Mouse (Mus musculus) splenic B cell, adult 2 months (primary cell): Measurements from ENCODE around the gene 6430531B16Rik.

ENCODE experiments used
- DNase-seq: peaks from one replicate; pipeline ENCODE4 v3.0.0-alpha.2; 2011; ENCODE audit warnings: low read depth, low spot score
- H3K27me3 ChIP-seq: 2 replicates; pipeline ENCODE4 v1.6.1; 2012; ENCODE audit warnings: mild to moderate bottlenecking, low read length, moderate library complexity, mixed read lengths; ENCODE audit not compliant: control insufficient read depth, poor library complexity, insufficient read depth, severe bottlenecking
- H3K36me3 ChIP-seq: 2 replicates; pipeline ENCODE4 v1.6.1; 2012; ENCODE audit warnings: mild to moderate bottlenecking, low read length, moderate library complexity, mixed read lengths; ENCODE audit not compliant: control insufficient read depth, poor library complexity, insufficient read depth, severe bottlenecking

6430531B16Rik gene

GRCm38 (mm10) chr7:139982058-139982457 is 3.5 kb upstream of the 6430531B16Rik start:
- Histone ChIP-seq H3K27me3 (no peaks in the 10 kb centered on the region), H3K36me3 (no peaks in the 10 kb centered on the region)
- DNase-seq: no peak

- H3K27me3 ChIP-seq: no peaks in the 10 kb centered on the region
- no peak for DNase-seq
- no peaks in the 10 kb centered on the region for H3K36me3 ChIP-seq
Measured at GRCm38 (mm10) chr7:139980778-139981177, 2.2 kb upstream of the 6430531B16Rik start.

GRCm38 (mm10) chr7:139979011-139979719 is 610 bp upstream of the 6430531B16Rik start:
- H3K27me3 ChIP-seq: no peaks in the 10 kb centered on the region
- DNase-seq: no peak
- H3K36me3 ChIP-seq: no peaks in the 10 kb centered on the region

- no peaks in the 10 kb centered on the region for H3K27me3 ChIP-seq
- no peaks in the 10 kb centered on the region for H3K36me3 ChIP-seq
- no peak for DNase-seq
Measured at GRCm38 (mm10) chr7:139975471-139975870, 3.1 kb downstream of the 6430531B16Rik start.

GRCm38 (mm10) chr7:139974307-139974706 is 4.2 kb downstream of the 6430531B16Rik start:
- Histone ChIP-seq H3K36me3 (no peaks in the 10 kb centered on the region), H3K27me3 (no peaks in the 10 kb centered on the region)
- peak; percentile 57 for DNase-seq

- Histone ChIP-seq H3K36me3 (no peaks in the 10 kb centered on the region), H3K27me3 (no peaks in the 10 kb centered on the region)
- no peak for DNase-seq
Measured at GRCm38 (mm10) chr7:139972923-139973331, 5.6 kb downstream of the 6430531B16Rik start.

- H3K36me3 ChIP-seq: no peaks in the 10 kb centered on the region
- no peak for DNase-seq
- H3K27me3 ChIP-seq: no peaks in the 10 kb centered on the region
Measured at GRCm38 (mm10) chr7:139971436-139971835, 7.1 kb downstream of the 6430531B16Rik start.

GRCm38 (mm10) chr7:139970979-139971378 is 7.6 kb downstream of the 6430531B16Rik start:
- DNase-seq: no peak
- Histone ChIP-seq H3K27me3 (no peaks in the 10 kb centered on the region), H3K36me3 (no peaks in the 10 kb centered on the region)

GRCm38 (mm10) chr7:139970216-139970919 is 8.2 kb downstream of the 6430531B16Rik start:
- DNase-seq: peak; percentile 49
- Histone ChIP-seq H3K36me3 (no peaks in the 10 kb centered on the region), H3K27me3 (no peaks in the 10 kb centered on the region)

GRCm38 (mm10) chr7:139969348-139970130 is 9.0 kb downstream of the 6430531B16Rik start:
- no peaks in the 10 kb centered on the region for H3K27me3 ChIP-seq
- DNase-seq: peak; percentile 88
- no peaks in the 10 kb centered on the region for H3K36me3 ChIP-seq

GRCm38 (mm10) chr7:139968428-139968827 is 10.1 kb downstream of the 6430531B16Rik start:
- peak; percentile 87 for DNase-seq
- Histone ChIP-seq H3K27me3 (no peaks in the 10 kb centered on the region), H3K36me3 (no peaks in the 10 kb centered on the region)

- DNase-seq: no peak
- H3K36me3 ChIP-seq: no peaks in the 10 kb centered on the region
- H3K27me3 ChIP-seq: no peaks in the 10 kb centered on the region
Measured at GRCm38 (mm10) chr7:139967175-139967574, 11.4 kb downstream of the 6430531B16Rik start.

GRCm38 (mm10) chr7:139963814-139964213 is 14.7 kb downstream of the 6430531B16Rik start:
- H3K27me3 ChIP-seq: no peaks in the 10 kb centered on the region
- H3K36me3 ChIP-seq: no peaks in the 10 kb centered on the region
- DNase-seq: no peak

- DNase-seq: no peak
- Histone ChIP-seq H3K36me3 (no peaks in the 10 kb centered on the region), H3K27me3 (no peaks in the 10 kb centered on the region)
Measured at GRCm38 (mm10) chr7:139961141-139961540, 17.4 kb downstream of the 6430531B16Rik start.

- no peak for DNase-seq
- Histone ChIP-seq H3K27me3 (no peaks in the 10 kb centered on the region), H3K36me3 (no peaks in the 10 kb centered on the region)
Measured at GRCm38 (mm10) chr7:139957958-139958357, 20.6 kb downstream of the 6430531B16Rik start.
